ENCODE assay signal across 8 mouse cellular contexts in the genomic region with DNA sequence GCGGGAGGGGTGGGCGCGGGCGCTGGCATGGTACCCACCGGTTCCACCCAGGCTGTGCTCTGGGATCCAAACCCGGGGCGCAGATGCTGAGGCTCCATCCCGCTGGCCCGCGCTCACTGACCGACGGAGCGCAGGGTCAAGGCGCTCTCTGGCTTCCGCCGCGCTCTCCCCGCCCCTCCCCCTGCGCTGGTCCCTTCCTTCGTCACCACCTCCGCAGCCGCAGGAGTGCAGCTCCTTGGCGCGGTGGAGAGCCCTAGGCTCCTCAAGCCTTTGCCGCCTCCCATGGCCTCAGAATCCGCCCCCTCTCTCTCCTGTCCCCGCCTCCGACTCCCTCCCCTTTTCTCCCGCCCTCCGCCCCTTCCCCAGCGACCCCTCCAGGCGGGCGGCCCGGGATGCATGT. TPM values are rescaled to one million over a fixed set of nuclear protein-coding genes. Genes with fewer than 3 reads are reported as not detected.
DNase-seq lines count a peak whose midpoint lies in the region; ATAC-seq lines count a peak whose summit lies in the region.
"Not testable (repeated sequence)": the region's sequence is repeated elsewhere in the genome, so short reads cannot be mapped to it uniquely, and the experiment has no call there.

Gene Gm3558 (minus strand): TSS at position 185 of the 400 bp plus-strand sequence.

- peak; percentile 0 for DNase-seq in adrenal gland, postnatal 10 days
- not testable (repeated sequence) for DNase-seq in embryonic facial prominence, embryonic 11.5 days (ENCODE audit: low spot score); hindbrain, embryonic 11.5 days (ENCODE audit: low spot score)
- DNase-seq in right cerebral cortex, postnatal 4 days, result peak; percentile 1

- H3K36me3 ChIP-seq in embryonic facial prominence, embryonic 11.5 days (replicated peaks; ENCODE audit: control insufficient read depth, insufficient read depth, low read depth, low read length); hindbrain, embryonic 11.5 days (ENCODE audit: control insufficient read depth, insufficient read depth, low read length); kidney, embryonic 16.5 days (ENCODE audit: insufficient read depth, low read length); limb, embryonic 13.5 days; midbrain, embryonic 12.5 days: not testable (repeated sequence)

- not testable (repeated sequence) for H3K27me3 ChIP-seq in embryonic facial prominence, embryonic 11.5 days (ENCODE audit: control insufficient read depth, insufficient read depth, low read length); hindbrain, embryonic 11.5 days (ENCODE audit: control insufficient read depth, insufficient read depth, low read length); kidney, embryonic 16.5 days (ENCODE audit: insufficient read depth, low read length); limb, embryonic 13.5 days; midbrain, embryonic 12.5 days

- H3K9ac ChIP-seq in embryonic facial prominence, embryonic 11.5 days (replicated peaks; ENCODE audit: low read length); hindbrain, embryonic 11.5 days (ENCODE audit: low read depth, low read length); kidney, embryonic 16.5 days (replicated peaks; ENCODE audit: low read length): not testable (repeated sequence)
- H3K9ac ChIP-seq in limb, embryonic 13.5 days, result peak within 1 kb of the TSS; percentile 54; the same call in 1 of the 2 replicates
- peak within 1 kb of the TSS; percentile 51 for H3K9ac ChIP-seq in midbrain, embryonic 12.5 days (replicated peaks)

- WGBS in embryonic facial prominence, embryonic 11.5 days, result no CpG with 5 or more reads among the region's 34 CpGs
- no CpG with 5 or more reads among the region's 34 CpGs for whole genome bisulfite sequencing in hindbrain, embryonic 11.5 days
- WGBS in kidney, embryonic 16.5 days, result no CpG with 5 or more reads among the region's 34 CpGs
- WGBS in limb, embryonic 13.5 days, result no CpG with 5 or more reads among the region's 34 CpGs
- WGBS in midbrain, embryonic 12.5 days, result no CpG with 5 or more reads among the region's 34 CpGs

- H3K27ac ChIP-seq in embryonic facial prominence, embryonic 11.5 days (replicated peaks; ENCODE audit: low read depth, low read length); hindbrain, embryonic 11.5 days (ENCODE audit: low read depth, low read length); kidney, embryonic 16.5 days (ENCODE audit: low read length); limb, embryonic 13.5 days; midbrain, embryonic 12.5 days (replicated peaks): not testable (repeated sequence)

- H3K9me3 ChIP-seq in embryonic facial prominence, embryonic 11.5 days (replicated peaks; ENCODE audit: control insufficient read depth, low read length); hindbrain, embryonic 11.5 days (ENCODE audit: control insufficient read depth, low read length); kidney, embryonic 16.5 days (ENCODE audit: low read length); limb, embryonic 13.5 days; midbrain, embryonic 12.5 days: not testable (repeated sequence)

- peak within 1 kb of the TSS; percentile 40 for H3K4me3 ChIP-seq in embryonic facial prominence, embryonic 11.5 days (ENCODE audit: low read depth, low read length)
- H3K4me3 ChIP-seq in hindbrain, embryonic 11.5 days (ENCODE audit: low read depth, low read length), result peak within 1 kb of the TSS; percentile 31
- H3K4me3 ChIP-seq in kidney, embryonic 16.5 days (ENCODE audit: low read length), result peak within 1 kb of the TSS; percentile 39
- H3K4me3 ChIP-seq in limb, embryonic 13.5 days, result peak within 1 kb of the TSS; percentile 44
- peak within 1 kb of the TSS; percentile 47 for H3K4me3 ChIP-seq in midbrain, embryonic 12.5 days

- peak within 1 kb of the TSS; percentile 41 for H3K4me2 ChIP-seq in embryonic facial prominence, embryonic 11.5 days (ENCODE audit: low read depth, low read length)
- peak within 1 kb of the TSS; percentile 44 for H3K4me2 ChIP-seq in hindbrain, embryonic 11.5 days (replicated peaks; ENCODE audit: low read depth, low read length)
- H3K4me2 ChIP-seq in kidney, embryonic 16.5 days (replicated peaks; ENCODE audit: low read depth, low read length), result peak within 1 kb of the TSS; percentile 61
- H3K4me2 ChIP-seq in limb, embryonic 13.5 days (replicated peaks), result peak within 1 kb of the TSS; percentile 75
- H3K4me2 ChIP-seq in midbrain, embryonic 12.5 days (replicated peaks), result peak within 1 kb of the TSS; percentile 65

- not testable (repeated sequence) for ATAC-seq in embryonic facial prominence, embryonic 11.5 days (replicated peaks; ENCODE audit: insufficient number of reproducible peaks, low FRiP score, low TSS enrichment, low read depth); hindbrain, embryonic 11.5 days (ENCODE audit: low FRiP score); kidney, embryonic 16.5 days (ENCODE audit: low FRiP score, low TSS enrichment); limb, embryonic 13.5 days (ENCODE audit: low FRiP score, low read depth); midbrain, embryonic 12.5 days (ENCODE audit: low FRiP score, low read depth)
- ATAC-seq in frontal cortex, adult (ENCODE audit: low TSS enrichment), result peak; percentile 73; the same call in 1 of the 2 replicates

- H3K4me1 ChIP-seq in embryonic facial prominence, embryonic 11.5 days (ENCODE audit: control insufficient read depth, insufficient read depth, low read length); hindbrain, embryonic 11.5 days (replicated peaks; ENCODE audit: control insufficient read depth, insufficient read depth, low read length); kidney, embryonic 16.5 days (ENCODE audit: insufficient read depth, low read length); limb, embryonic 13.5 days; midbrain, embryonic 12.5 days: not testable (repeated sequence)

RNA-seq across cellular contexts. Expression of gene Gm3558, which starts in this region (rescaled TPM):
- 1 to 10 TPM; 2.7 to 4.5 TPM for total RNA-seq in adrenal gland, postnatal 10 days (2021)
- polyA plus RNA-seq in embryonic facial prominence, embryonic 11.5 days (2014; fragmentation: Nextera tagmentation; extraction: Ambion mirVana), result 0.99 and 1.3 TPM in 2 replicates
- 0.63 and 1.7 TPM in 2 replicates for polyA plus RNA-seq in hindbrain, embryonic 11.5 days (2014; fragmentation: Nextera tagmentation; extraction: Ambion mirVana)
- polyA plus RNA-seq in kidney, embryonic 16.5 days (2015; fragmentation: Nextera tagmentation; extraction: Ambion mirVana), result 0.24 and 0.77 TPM in 2 replicates
- polyA plus RNA-seq in limb, embryonic 13.5 days (2015; fragmentation: Nextera tagmentation; extraction: Ambion mirVana), result 0.36 and 0.70 TPM in 2 replicates
- 1.7 and 2.1 TPM in 2 replicates for polyA plus RNA-seq in midbrain, embryonic 12.5 days (2016; fragmentation: Nextera tagmentation; extraction: Ambion mirVana)
